Mouse (Mus musculus) embryo, embryonic 11.5 days (tissue): ENCODE data around the gene Dlg2.
A peak's percentile ranks its signal among the peaks of the same experiment; 100 is the strongest.

Source experiments
- DNase-seq: peaks from one replicate; pipeline ENCODE4 v3.0.0-alpha.2; 2012; ENCODE audit warnings: low read depth, low spot score

Gene Dlg2

DNA sequence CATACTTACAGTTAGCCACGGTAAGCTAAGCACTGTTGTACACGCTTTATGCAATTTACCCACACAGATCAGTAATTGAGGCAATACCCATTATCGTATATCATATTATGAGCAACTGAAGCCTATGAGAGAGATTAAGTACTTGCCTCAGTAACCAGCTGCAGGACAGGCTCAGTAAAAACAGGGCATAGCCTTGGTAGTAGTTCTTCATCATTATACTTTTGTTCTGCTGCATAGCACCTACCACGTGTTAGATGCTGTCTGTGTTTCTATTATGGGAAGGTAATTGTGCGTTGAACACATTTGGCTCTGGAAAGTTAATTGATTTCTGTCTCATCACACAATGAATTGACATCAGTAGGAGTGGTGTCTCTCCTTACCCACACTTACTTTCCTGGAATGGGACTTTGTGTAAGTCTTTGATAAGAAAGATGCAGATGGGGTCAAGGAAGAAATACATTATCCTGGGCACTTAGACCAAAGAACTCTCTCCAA is 1897.4 kb downstream of the Dlg2 start:
- no peak for DNase-seq

DNA sequence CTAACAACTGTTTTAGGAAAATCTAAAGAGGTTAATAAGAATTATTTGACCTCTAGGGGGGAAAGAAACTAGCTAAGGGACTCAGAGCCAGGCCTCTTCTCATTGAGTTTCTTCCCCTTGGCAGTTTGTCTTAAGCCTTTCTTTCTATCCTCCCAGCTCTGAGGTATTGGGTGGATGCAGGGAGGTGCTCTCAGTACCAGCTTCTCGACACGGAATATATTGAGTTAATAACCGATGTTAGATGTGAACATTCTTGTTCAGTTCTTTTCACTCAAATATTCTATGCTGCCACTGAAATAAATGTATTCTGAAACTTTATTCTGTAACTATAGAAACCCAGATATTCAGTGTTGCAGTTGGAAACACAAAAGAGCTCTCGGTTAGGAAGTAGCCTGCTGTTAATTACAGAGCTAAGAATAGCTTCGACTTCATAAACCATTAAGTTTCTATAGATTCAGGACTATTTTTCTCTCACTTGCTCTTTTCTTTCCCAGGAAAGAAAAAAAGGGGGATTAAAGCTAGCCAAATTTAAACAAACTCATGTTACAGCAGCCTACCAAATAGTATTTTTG is 1907.5 kb downstream of the Dlg2 start:
- DNase-seq, result no peak

DNA sequence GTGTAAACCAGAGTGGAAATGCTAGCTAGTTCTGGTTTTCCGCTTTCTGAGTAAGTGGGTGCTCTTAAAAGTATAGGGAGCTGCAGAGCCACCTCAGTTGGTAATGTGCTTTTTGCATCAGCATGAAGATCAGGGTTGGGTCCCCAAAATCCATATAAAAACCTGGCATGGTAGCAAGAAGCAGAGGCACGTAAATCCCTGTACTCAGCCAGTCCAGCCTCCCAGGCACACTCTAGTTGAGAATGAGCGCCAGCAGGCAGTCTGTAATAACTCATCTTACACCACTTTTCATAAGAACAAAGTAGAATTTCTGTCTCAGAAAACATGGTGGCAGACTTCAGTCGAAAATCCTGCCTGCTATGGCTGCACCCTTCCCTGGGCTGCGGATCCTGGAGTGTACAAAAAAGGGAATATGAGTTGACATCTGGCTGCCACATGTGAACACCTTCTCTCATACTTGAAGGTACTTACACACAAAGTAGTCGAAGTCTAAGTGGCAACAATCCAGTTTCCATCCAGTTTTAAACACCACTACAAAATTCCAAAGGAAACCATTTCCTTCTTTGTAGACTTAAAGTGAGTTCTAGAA is 1915.7 kb downstream of the Dlg2 start:
- DNase-seq, result peak; percentile 17

DNA sequence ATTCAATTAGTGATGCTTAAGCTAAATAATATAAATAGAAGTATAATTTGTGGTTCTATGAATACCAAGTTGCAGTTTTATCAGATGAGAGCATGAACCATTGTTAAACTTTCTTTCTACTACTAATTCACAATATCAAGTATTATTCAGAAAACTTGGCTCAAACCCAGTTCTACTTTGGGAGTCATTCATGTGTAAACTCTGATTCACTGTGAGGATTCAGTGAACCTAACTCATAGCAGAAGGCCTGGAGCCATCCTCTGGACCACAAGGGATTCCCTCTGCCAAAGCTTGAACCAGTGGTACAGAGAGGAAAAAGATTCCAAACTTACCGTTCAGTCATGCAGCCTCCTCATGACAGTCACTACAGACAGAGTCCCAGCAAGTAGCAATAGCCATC is 1920.3 kb downstream of the Dlg2 start:
- DNase-seq, result no peak

GRCm38 (mm10) chr7:92398841-92399240 is 1922.4 kb downstream of the Dlg2 start:
- no peak for DNase-seq

DNA sequence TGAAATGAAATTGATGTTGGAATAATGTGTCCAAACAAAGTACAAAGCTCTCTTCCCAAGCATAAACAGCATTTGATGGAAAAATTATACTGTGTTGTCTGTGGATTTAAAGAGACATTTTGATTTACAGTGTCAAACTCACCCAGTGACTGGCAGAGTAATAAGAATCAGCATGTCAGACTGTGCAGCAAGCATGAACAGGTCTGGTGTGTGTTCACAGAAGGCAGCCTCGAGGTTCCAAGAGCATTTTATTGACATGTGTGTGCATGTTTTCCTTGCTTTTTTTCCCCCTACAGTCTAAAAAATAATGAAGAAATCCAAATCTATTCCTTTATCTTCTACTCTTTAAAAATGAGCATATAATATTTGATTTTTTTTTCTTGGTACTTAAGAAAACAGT is 1924.1 kb downstream of the Dlg2 start:
- DNase-seq, result no peak

DNA sequence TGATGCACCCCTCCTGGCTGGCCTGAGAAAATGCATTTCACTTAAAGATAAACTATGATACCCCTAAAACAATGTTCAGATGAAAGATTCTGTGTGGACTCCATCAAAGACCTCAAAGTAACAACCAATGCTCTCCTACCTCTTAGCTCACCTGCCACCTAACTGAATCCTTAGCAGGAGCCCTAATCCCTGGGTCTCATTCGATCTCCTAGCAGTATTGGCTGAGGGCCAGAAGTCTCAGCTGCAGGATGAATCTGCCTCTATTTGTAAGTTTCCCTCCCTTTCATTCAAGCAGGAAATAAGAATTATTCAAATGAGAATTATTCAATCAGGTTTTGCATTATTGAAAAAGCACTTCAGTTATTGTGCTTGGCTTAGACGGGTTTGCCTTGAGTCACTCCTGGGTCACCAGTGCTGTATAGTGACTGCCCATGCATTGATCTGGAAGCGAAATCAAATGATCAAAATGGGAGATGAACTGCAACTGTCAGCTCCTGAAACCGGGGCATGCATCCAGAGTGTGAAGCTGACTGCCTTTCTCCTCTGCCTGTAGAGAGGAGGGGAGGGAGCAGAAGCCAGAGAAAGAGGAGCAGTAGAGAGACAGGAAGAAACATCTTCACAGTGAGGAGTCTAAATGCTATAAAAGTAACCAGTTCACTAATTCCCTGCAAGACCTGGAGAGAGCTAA is 1924.7 kb downstream of the Dlg2 start:
- DNase-seq, result no peak

- DNase-seq, result no peak
Observed at GRCm38 (mm10) chr7:92408479-92408878, 1932.0 kb downstream of the Dlg2 start.

DNA sequence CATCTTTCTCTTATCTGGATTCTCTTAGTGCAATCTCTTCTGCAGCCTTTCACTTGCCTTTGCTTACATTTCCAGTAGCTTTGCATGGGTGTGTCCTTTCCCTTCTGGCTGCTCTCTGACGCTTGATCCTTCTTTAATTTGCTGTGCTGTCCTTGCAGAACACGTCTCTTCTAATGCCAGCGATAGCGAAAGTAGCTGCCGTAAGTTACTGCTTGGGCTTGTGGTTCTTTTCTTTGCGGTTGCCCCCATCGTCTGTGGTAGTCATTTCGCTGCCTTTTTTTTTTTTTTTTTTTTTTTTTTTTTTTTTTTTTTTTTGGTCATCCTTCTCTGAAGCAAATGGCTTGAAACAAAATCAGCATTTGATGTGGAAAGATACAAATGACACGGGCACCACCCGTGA is 1944.0 kb downstream of the Dlg2 start:
- no peak for DNase-seq

- DNase-seq, result no peak
Observed at GRCm38 (mm10) chr7:92423017-92423416, 1946.5 kb downstream of the Dlg2 start.

DNA sequence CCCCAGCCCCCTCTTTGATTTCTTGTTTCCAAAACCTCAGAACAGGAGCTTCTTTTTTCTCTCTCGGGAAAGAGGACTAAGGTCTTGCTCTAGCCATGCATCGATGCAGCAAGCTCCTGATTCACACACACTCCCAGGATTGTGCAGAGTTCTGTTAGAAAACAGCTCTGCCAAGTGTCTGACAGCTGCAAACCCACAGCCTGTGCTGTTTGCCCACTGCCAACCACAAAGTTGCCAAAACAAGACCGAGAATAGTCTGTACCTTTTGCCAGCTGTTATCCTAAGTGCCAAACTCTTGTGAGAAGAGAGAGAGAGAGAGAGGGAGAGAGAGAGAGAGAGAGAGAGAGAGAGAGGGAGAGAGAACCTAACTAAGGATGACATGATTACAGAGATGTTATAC is 1948.2 kb downstream of the Dlg2 start:
- no peak for DNase-seq

DNA sequence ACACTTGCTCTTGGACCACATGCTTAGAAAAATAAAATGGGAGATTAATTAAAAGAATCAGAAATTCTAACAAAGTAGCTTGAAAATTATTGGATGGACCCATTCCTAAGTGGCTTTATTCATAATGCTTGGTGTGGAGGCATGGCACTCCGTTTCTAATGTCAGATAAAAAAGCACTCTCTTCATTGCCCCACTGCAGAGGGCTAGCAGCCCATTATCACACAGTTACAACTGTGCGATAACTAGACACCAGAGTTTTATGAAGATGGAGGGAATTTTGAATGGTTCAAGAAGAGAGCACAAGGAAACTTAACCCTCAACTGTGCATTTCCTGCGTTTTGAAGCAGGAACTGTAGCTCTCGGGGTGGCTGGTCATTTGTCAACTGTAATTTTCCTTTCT is 1950.8 kb downstream of the Dlg2 start:
- DNase-seq, result no peak

DNA sequence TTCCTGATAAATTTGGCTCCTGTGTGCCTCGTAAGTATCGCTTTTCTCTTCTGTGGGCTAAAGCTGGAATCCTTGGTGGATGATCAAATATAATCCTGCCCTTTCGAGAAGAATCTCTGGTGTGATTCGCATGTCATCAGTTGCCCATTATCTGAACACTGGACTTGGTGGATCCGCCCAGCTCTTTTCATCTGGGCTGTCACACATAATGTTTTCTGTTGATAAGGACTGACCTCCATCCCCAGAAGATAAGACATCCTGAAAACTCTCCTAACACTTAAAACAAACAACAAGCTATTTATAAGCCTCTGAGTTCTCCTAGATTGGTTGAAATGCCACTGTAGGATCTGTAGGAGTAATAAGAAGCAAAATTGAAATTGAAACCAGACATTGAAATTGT is 1952.2 kb downstream of the Dlg2 start:
- no peak for DNase-seq

GRCm38 (mm10) chr7:92430254-92430653 is 1953.8 kb downstream of the Dlg2 start:
- no peak for DNase-seq

GRCm38 (mm10) chr7:92437168-92437567 is 1960.7 kb downstream of the Dlg2 start:
- no peak for DNase-seq

- DNase-seq, result no peak
Observed at GRCm38 (mm10) chr7:92439503-92440487, 1963.3 kb downstream of the Dlg2 start.

GRCm38 (mm10) chr7:92441611-92442010 is 1965.1 kb downstream of the Dlg2 start:
- DNase-seq, result no peak

- DNase-seq, result no peak
Observed at GRCm38 (mm10) chr7:92442082-92442481, 1965.6 kb downstream of the Dlg2 start.

DNA sequence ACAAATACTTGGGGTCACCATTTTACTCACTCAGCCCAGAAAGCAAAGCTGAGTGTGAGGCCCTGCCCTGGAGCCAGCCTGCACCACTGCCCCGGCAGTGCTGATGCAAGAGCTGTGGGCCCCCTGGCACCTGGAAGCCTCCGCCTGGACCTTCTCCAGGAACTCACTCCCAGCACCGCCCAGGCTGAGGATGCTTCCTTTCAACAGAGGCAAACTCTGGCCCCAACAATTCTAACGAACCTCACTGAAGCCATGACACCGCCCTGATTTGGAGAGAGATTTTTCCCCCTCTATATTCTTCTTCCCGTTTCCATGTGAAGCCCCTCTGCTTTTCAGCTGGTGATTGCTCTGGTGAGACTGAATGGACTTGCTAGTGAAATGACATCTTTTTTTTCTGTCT is 1971.5 kb downstream of the Dlg2 start:
- DNase-seq, result no peak

GRCm38 (mm10) chr7:92448782-92449575 is 1972.5 kb downstream of the Dlg2 start:
- DNase-seq, result no peak

GRCm38 (mm10) chr7:92454176-92454575 is 1977.7 kb downstream of the Dlg2 start:
- DNase-seq, result no peak
